Mouse (Mus musculus) testis, adult 2 months (tissue): ENCODE data around the gene Wnt7a.

ENCODE experiments used
- CTCF ChIP-seq: fragments of 200-500 bp; IDR thresholded peaks from 2 replicates; pipeline ENCODE4 v1.5.1; 2012; ENCODE audit warnings: low read depth, mild to moderate bottlenecking, inconsistent platforms, low read length, moderate library complexity; ENCODE audit not compliant: control insufficient read depth, insufficient read depth, insufficient replicate concordance
- POLR2A ChIP-seq: fragments of 200-500 bp; IDR thresholded peaks from 2 replicates; pipeline ENCODE4 v1.6.1; 2012; ENCODE audit warnings: low read depth, mild to moderate bottlenecking, inconsistent platforms, low read length, moderate library complexity; ENCODE audit not compliant: control insufficient read depth

DNA sequence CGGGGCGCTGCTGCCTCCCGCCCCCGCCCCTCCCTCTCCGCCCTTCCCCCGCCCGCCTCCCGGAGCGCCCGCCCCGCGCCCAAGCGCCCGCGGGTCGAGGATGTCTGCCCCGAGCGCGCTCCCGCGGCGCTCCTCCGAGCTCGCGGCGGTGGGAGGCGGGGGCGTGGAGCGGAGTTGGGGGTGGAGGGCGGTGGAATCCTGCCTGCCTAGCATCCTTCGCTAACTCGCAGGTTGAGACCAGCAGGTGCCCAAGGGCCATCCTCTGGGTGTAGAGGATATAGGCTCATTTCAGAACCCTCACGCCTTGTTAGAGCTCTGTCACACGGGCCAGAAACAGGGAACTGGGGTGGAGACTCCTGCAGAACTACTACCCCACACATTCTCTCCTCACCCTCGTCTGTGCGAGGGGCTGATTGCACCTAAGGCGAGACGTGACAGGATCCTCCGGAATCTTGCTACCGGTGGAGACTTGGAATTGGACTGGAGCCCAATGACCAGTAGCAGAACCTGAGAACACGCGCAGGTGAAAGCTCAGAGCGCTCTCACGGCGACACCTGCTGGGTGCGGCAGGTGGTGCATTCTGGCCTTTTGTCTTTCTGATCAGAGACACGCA lies 312 bp upstream of the Wnt7a start:
- TF ChIP-seq POLR2A (no peak), CTCF (peak; percentile 69; the same call in 1 of the 2 replicates)
